In the genomic region with DNA sequence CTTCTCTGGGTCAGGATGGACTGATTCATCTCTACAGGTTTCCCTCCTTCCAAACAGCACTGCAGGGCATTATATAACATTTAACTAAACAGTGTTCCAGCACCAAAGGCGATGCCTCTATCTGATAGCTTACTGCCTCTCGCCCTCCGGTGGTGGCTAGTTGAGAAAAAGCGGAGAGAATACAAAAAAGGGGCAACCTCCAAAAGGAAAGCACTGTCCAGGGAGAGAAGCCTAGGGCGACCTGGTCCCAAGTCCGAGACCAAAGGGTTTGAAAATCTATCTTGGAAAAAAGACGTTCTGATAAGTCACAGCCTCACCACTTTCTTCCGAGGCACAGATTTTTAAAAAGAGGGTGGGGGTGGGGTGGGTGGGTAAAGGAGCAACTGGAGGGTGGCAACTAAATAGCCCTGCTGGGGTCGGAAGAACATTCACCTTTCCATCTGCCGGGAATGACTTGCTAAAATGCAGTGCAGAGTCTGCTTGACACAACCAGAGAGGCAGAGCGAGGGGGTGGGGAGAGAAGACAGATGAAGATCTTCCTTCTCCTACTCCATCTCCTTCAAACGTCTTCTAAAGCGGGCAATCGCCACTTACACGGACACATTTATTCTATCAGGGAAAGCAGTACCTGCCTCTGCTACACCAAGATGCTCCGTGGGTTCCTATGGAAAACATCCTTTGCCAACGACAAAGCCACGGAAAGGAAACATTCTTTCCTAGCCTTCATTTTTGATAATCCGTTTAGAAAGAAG, we compare ENCODE assay signal across 8 mouse cellular contexts.
DNase-seq lines count a peak whose midpoint lies in the region; ATAC-seq and TF ChIP-seq lines count a peak whose summit lies in the region.

No protein-coding gene starts in this region.

- peak overlapping the region; percentile 65 for H3K4me3 ChIP-seq in lung, embryonic 16.5 days (ENCODE audit: low read length)
- H3K4me3 ChIP-seq in heart, embryonic 15.5 days, result peak overlapping the region; percentile 68
- peak overlapping the region; percentile 69 for H3K4me3 ChIP-seq in left cerebral cortex, adult 2 months
- peak overlapping the region; percentile 69 for H3K4me3 ChIP-seq in myocyte

- H3ac ChIP-seq in myocyte (ENCODE audit: control insufficient read depth, insufficient read length), result peak overlapping the region; percentile 52

- under 1% methylated on average over 19 of the region's 19 CpGs for WGBS in lung, embryonic 16.5 days
- 1% methylated on average over 19 of the region's 19 CpGs for WGBS in heart, embryonic 15.5 days

- H3K27me3 ChIP-seq in lung, embryonic 16.5 days (ENCODE audit: control insufficient read depth, insufficient read depth, low read depth, low read length), result no peaks in the 10 kb centered on the region
- H3K27me3 ChIP-seq in heart, embryonic 15.5 days, result no peaks in the 10 kb centered on the region
- H3K27me3 ChIP-seq in myocyte (ENCODE audit: control insufficient read depth, insufficient read depth, insufficient read length), result no peaks in the 10 kb centered on the region

- no peaks in the 10 kb centered on the region for H3K36me3 ChIP-seq in lung, embryonic 16.5 days (ENCODE audit: control insufficient read depth, insufficient read depth, low read length)
- H3K36me3 ChIP-seq in heart, embryonic 15.5 days, result no peaks in the 10 kb centered on the region
- H3K36me3 ChIP-seq in myocyte (ENCODE audit: control insufficient read depth, insufficient read depth), result peaks cover 17% of the 10 kb centered on the region

- H3K9ac ChIP-seq in lung, embryonic 16.5 days (ENCODE audit: low read length), result peak overlapping the region; percentile 67
- H3K9ac ChIP-seq in heart, embryonic 15.5 days, result peak overlapping the region; percentile 79

- peak; percentile 22 for TF ChIP-seq CTCF in left cerebral cortex, adult 2 months (IDR thresholded peaks at IDR 0.05)

- no peak for DNase-seq in lung, adult 18-20 months
- peak; percentile 65 for DNase-seq in cerebellum, adult 8-10 months
- DNase-seq in left cerebral cortex, adult 2 months (ENCODE audit: extremely low spot score in 1 of 2, low spot score in 2 of 2), result peak; percentile 37 to 39
- no peak for DNase-seq in thymus, postnatal 14 days
- DNase-seq in gastrocnemius, postnatal 10 days, result no peak

- no peaks in the 10 kb centered on the region for H3K9me3 ChIP-seq in lung, embryonic 16.5 days (ENCODE audit: control insufficient read depth, low read length)
- no peaks in the 10 kb centered on the region for H3K9me3 ChIP-seq in heart, embryonic 15.5 days (replicated peaks)

- peak; percentile 27 for TF ChIP-seq POLR2A in myocyte (IDR thresholded peaks at IDR 0.05; ENCODE audit: insufficient read length, low read depth)

- peak overlapping the region; percentile 65 for H3K4me2 ChIP-seq in lung, embryonic 16.5 days (ENCODE audit: low read depth, low read length)
- peak overlapping the region; percentile 63 for H3K4me2 ChIP-seq in heart, embryonic 15.5 days
- H3K4me2 ChIP-seq in myocyte (ENCODE audit: low read depth), result peak overlapping the region; percentile 71

- intact Hi-C loops in left cerebral cortex, adult 2 months (cut with DNase I), result loop anchor here (2.0 to 10.0 kb wide), 3 partner anchors 40 to 214 kb away; no protein-coding TSS in a partner anchor

- peaks cover 49% of the 10 kb centered on the region for H3K4me1 ChIP-seq in lung, embryonic 16.5 days (replicated peaks; ENCODE audit: control insufficient read depth, insufficient read depth, low read length)
- peaks cover 54% of the 10 kb centered on the region for H3K4me1 ChIP-seq in heart, embryonic 15.5 days (replicated peaks)

- peak overlapping the region; percentile 97 for H3K27ac ChIP-seq in lung, embryonic 16.5 days (ENCODE audit: low read length)
- peak overlapping the region; percentile 94 for H3K27ac ChIP-seq in heart, embryonic 15.5 days
- peak overlapping the region; percentile 94 for H3K27ac ChIP-seq in left cerebral cortex, adult 2 months

- ATAC-seq in lung, embryonic 16.5 days (ENCODE audit: low read depth), result no peak
- ATAC-seq in heart, embryonic 15.5 days (replicated peaks; ENCODE audit: insufficient number of reproducible peaks, insufficient read depth, low FRiP score, low read depth), result no peak

- peaks cover 95% of the 10 kb centered on the region for H3K79me2 ChIP-seq in myocyte (ENCODE audit: control insufficient read depth, insufficient read depth)

TF ChIP-seq in myocyte, 11 proteins besides CTCF, POLR2A, EP300 and RAD21:
- peak; percentile 60 for TF ChIP-seq POLR2AphosphoS2 (IDR thresholded peaks at IDR 0.05; ENCODE audit: insufficient read length, low read depth)
- no peak for TF ChIP-seq TCF12 (IDR thresholded peaks at IDR 0.05; ENCODE audit: insufficient read depth, poor library complexity, severe bottlenecking)
- TF ChIP-seq MYOD1 (IDR thresholded peaks at IDR 0.05; ENCODE audit: control insufficient read depth in 1 of 3, insufficient read length in 2 of 3, low read depth in 2 of 3), result no peak
- no peak for TF ChIP-seq E2F4 (IDR thresholded peaks at IDR 0.05; ENCODE audit: insufficient read depth)
- TF ChIP-seq REST (IDR thresholded peaks at IDR 0.05; ENCODE audit: insufficient read depth, insufficient read length), result no peak
- no peak for TF ChIP-seq CEBPB (IDR thresholded peaks at IDR 0.05; ENCODE audit: insufficient read depth, poor library complexity, severe bottlenecking)
- no peak for TF ChIP-seq USF1 (IDR thresholded peaks at IDR 0.05; ENCODE audit: low read depth)
- TF ChIP-seq SRF (IDR thresholded peaks at IDR 0.05; ENCODE audit: control insufficient read depth, insufficient read length, low read depth), result no peak
- no peak for TF ChIP-seq MAX (IDR thresholded peaks at IDR 0.05; ENCODE audit: low read depth)

Comparison
In these comparisons a context has a peak if more than half of its experiments do, and no peak if none do; other contexts are left out.
1. DNase-seq: peak in cerebellum, adult 8-10 months (single experiment) and left cerebral cortex, adult 2 months (2 of 2); none in lung, adult 18-20 months (0 of 2), thymus, postnatal 14 days (single experiment) and gastrocnemius, postnatal 10 days (single experiment).
2. Peak in every context shown above with its lines, with median percentiles within 50 percentile points of each other: H3K27ac ChIP-seq, H3K4me2 ChIP-seq and H3K4me3 ChIP-seq.